Mouse (Mus musculus): ENCODE measurements around the gene Rragd. TPM values are rescaled to one million over a fixed set of nuclear protein-coding genes. Genes with fewer than 3 reads are reported as not detected.

Rragd gene
- polyA plus RNA-seq, 1 experiment, result 4.9 TPM

DNA sequence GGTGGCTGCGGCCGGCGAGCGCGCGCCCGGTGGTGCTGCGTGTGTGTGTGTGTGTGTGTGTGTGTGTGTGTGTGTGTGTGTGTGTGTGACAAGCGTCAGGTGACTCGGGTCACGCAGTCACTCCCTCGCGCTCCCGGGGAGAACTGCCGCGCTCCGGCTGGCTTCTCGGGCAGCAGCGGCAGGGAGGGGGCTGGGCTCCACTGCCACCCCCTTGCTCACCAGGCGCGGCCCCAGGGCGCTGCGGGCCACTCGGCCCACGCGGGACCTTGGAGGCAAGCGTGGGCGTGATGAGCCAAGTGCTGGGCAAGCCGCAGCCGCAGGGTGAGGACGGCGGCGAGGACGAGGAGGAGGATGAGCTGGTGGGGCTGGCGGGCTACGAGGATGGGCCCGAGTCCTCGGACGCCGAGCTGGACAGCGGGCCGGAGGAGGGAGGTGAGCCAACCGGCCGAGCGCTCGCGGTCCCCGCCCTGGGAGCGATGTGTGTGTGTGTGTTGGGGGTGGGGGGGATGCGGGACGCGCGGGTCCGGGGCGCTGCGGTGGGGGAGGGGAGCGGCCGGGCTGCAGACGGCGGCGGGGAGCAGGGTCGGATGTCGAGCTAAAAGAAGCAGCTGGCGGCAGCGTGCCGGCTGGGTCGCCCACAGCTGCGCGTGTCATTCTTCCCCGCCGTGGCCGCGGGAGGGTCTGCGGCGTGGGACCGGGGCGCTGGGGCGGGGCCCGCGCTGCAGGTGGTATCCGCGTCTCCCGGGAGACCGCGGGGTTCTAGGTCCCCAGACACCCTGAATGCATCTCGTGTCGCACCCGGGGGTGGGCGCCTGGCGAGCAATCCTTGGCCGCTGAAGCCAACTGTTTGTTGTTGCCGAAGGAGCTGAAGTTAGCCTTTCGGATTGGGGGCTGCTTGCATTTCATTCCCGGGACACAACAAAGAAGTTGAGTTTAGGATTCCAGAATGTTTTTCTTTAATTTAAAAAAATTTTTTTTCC is 629 bp downstream of the Rragd start:
- peak overlapping the region; percentile 56 for H3ac ChIP-seq (ENCODE audit: control insufficient read depth, insufficient read length, low read depth)
- H3K79me3 ChIP-seq (ENCODE audit: low read depth), result no peaks in the 10 kb centered on the region
- TF ChIP-seq MYOD1 (IDR thresholded peaks at IDR 0.05; ENCODE audit: control insufficient read depth, insufficient read length, low read depth) (peak; percentile 83), CTCF (IDR thresholded peaks at IDR 0.05; ENCODE audit: control insufficient read depth, insufficient read depth, insufficient read length) (no peak)
- no peaks in the 10 kb centered on the region for H3K27me3 ChIP-seq (ENCODE audit: control insufficient read depth, insufficient read depth, insufficient read length)
- no peaks in the 10 kb centered on the region for H3K79me2 ChIP-seq (ENCODE audit: control insufficient read depth, insufficient read depth)
- H3K36me3 ChIP-seq (ENCODE audit: control insufficient read depth, insufficient read depth), result no peaks in the 10 kb centered on the region
- peak overlapping the region; percentile 25 for H3K4me3 ChIP-seq (ENCODE audit: insufficient read depth, poor library complexity, severe bottlenecking)

DNA sequence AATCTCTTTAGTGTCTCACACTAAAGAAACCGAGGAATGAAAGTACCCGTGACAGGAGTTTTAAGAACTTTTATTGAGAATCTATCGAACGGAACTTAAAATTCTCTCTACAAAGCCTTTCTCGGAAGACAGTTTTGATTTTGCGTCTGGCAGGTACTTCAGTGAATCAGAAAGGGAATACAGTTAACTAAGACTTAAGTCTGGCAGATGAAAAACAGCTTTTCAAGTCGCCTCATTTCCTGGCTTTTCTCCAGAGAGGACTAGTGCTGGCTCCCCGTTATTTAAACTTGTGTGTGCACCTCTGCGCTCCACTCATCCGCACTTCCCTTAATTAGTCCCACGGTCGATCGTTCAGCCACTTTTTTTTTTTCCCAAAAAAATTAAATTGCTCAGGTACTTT is 1.4 kb downstream of the Rragd start:
- H3K27me3 ChIP-seq (ENCODE audit: control insufficient read depth, insufficient read depth, insufficient read length), result no peaks in the 10 kb centered on the region
- peak overlapping the region; percentile 25 for H3K4me3 ChIP-seq (ENCODE audit: insufficient read depth, poor library complexity, severe bottlenecking)
- H3K79me2 ChIP-seq (ENCODE audit: control insufficient read depth, insufficient read depth), result no peaks in the 10 kb centered on the region
- no peak overlapping the region for H3ac ChIP-seq (ENCODE audit: control insufficient read depth, insufficient read length, low read depth)
- no peaks in the 10 kb centered on the region for H3K36me3 ChIP-seq (ENCODE audit: control insufficient read depth, insufficient read depth)
- no peaks in the 10 kb centered on the region for H3K79me3 ChIP-seq (ENCODE audit: low read depth)
- TF ChIP-seq CTCF (IDR thresholded peaks at IDR 0.05; ENCODE audit: control insufficient read depth, insufficient read depth, insufficient read length) (no peak), USF1 (IDR thresholded peaks at IDR 0.05; ENCODE audit: low read depth) (no peak), MYOD1 (IDR thresholded peaks at IDR 0.05; ENCODE audit: control insufficient read depth, insufficient read length, low read depth) (no peak), FOSL1 (IDR thresholded peaks at IDR 0.05; ENCODE audit: insufficient read depth, low read length, poor library complexity, severe bottlenecking) (no peak), MAX (IDR thresholded peaks at IDR 0.05) (no peak), MYOG (IDR thresholded peaks at IDR 0.05; ENCODE audit: control insufficient read depth, extremely low read depth, insufficient read length) (no peak), CEBPB (IDR thresholded peaks at IDR 0.05; ENCODE audit: low read depth) (no peak)

DNA sequence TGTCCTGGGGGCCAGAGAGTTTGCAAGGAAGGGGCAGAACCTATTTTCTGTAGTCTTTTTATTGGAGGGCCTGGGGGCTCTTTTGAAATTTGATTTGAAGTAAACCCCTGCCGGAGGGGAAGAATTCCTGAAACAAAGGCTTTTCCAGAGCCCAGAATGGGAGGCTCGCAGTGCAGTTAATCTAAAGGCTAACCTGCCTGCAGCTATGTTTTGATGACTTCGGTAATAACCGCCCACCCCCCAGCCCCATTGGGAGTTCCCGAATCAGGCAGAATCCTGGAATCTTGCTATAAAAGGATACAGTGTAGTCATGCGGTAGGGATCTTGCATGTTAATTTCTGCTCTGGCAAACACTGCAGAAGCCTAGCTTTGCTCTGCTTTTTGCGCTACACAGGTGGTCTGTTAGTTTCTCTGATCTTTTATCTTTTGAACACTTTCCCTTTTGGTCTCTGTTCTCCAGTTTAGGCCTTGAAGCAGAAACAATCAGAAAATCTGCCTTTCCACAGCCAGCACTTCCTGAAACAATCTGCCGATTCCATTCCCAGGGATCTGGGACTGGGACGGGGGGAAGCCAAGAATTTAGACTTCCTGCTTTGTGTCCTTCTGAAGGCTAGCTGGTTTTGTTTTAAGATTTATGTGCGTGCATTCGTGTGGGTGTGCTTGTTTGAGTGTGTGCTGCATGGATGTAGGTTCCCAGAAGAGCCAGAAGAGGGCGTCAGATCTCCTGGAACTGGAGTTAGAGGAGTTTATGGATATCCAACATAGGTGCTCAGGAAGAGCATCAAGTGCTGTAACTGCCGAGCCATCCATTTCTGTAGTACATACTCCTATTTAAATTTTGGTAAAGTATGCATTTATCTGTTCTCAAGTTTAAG is 2.2 kb downstream of the Rragd start:
- Histone ChIP-seq H3K79me3 (ENCODE audit: low read depth) (no peaks in the 10 kb centered on the region), H3K4me3 (ENCODE audit: insufficient read depth, poor library complexity, severe bottlenecking) (no peak overlapping the region), H3K36me3 (ENCODE audit: control insufficient read depth, insufficient read depth) (no peaks in the 10 kb centered on the region), H3K27me3 (ENCODE audit: control insufficient read depth, insufficient read depth, insufficient read length) (no peaks in the 10 kb centered on the region), H3K79me2 (ENCODE audit: control insufficient read depth, insufficient read depth) (no peaks in the 10 kb centered on the region), H3ac (ENCODE audit: control insufficient read depth, insufficient read length, low read depth) (no peak overlapping the region)
- TF ChIP-seq FOSL1 (IDR thresholded peaks at IDR 0.05; ENCODE audit: insufficient read depth, low read length, poor library complexity, severe bottlenecking) (no peak), CTCF (IDR thresholded peaks at IDR 0.05; ENCODE audit: control insufficient read depth, insufficient read depth, insufficient read length) (no peak), MYOG (IDR thresholded peaks at IDR 0.05; ENCODE audit: control insufficient read depth, extremely low read depth, insufficient read length) (no peak), MYOD1 (IDR thresholded peaks at IDR 0.05; ENCODE audit: control insufficient read depth, insufficient read length, low read depth) (no peak), MAX (IDR thresholded peaks at IDR 0.05) (no peak), CEBPB (IDR thresholded peaks at IDR 0.05; ENCODE audit: low read depth) (no peak), USF1 (IDR thresholded peaks at IDR 0.05; ENCODE audit: low read depth) (no peak)

DNA sequence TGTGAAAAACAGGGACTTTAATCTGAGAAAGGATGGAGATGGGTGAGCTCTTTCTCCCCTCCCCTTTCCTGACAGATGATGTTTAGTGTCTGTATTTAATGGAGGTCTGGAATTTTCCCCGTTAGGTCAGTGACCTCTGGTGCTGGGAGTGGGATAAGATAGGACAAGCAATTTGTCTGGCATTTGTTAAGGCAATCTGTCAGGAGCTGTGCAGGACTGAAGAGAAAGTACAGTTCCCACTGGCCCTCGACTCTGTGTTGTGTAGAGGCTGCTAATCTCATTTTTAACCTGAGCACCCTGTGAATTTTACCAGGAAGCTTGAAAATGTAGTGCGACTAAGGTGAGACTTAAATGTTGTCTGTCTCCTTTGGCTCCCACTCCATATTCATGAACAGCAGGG is 2.8 kb downstream of the Rragd start:
- no peaks in the 10 kb centered on the region for H3K36me3 ChIP-seq (ENCODE audit: control insufficient read depth, insufficient read depth)
- H3ac ChIP-seq (ENCODE audit: control insufficient read depth, insufficient read length, low read depth), result no peak overlapping the region
- H3K4me3 ChIP-seq (ENCODE audit: insufficient read depth, poor library complexity, severe bottlenecking), result no peak overlapping the region
- no peaks in the 10 kb centered on the region for H3K27me3 ChIP-seq (ENCODE audit: control insufficient read depth, insufficient read depth, insufficient read length)
- H3K79me2 ChIP-seq (ENCODE audit: control insufficient read depth, insufficient read depth), result no peaks in the 10 kb centered on the region
- no peaks in the 10 kb centered on the region for H3K79me3 ChIP-seq (ENCODE audit: low read depth)
- TF ChIP-seq USF1 (IDR thresholded peaks at IDR 0.05; ENCODE audit: low read depth), result no peak

DNA sequence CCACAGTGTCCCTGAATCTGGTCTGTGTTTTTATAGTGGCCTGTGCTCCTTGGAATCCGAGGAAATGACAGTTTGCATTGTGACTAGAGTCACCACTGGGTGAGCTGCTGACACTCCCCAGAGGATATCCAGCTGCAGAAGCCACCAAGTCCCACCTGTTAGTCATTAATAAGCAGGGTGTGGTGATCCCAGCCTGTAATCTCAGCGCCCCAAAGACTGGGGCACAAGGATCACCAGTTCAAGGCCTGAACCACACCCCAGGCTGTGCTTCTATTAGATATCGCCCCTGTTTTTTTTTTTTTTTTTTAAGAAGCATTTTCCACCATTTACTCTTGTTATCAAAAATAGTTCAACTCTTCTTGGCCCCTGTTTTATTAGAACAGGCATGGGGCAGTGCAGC is 4.2 kb downstream of the Rragd start:
- H3K4me3 ChIP-seq (ENCODE audit: insufficient read depth, poor library complexity, severe bottlenecking), result no peak overlapping the region
- H3ac ChIP-seq (ENCODE audit: control insufficient read depth, insufficient read length, low read depth), result no peak overlapping the region
- no peaks in the 10 kb centered on the region for H3K27me3 ChIP-seq (ENCODE audit: control insufficient read depth, insufficient read depth, insufficient read length)
- TF ChIP-seq CTCF (IDR thresholded peaks at IDR 0.05; ENCODE audit: control insufficient read depth, insufficient read depth, insufficient read length), result no peak
- TF ChIP-seq MYOD1 (IDR thresholded peaks at IDR 0.05; ENCODE audit: control insufficient read depth, insufficient read length, low read depth), result peak; percentile 12
- no peaks in the 10 kb centered on the region for H3K36me3 ChIP-seq (ENCODE audit: control insufficient read depth, insufficient read depth)
- H3K79me3 ChIP-seq (ENCODE audit: low read depth), result no peaks in the 10 kb centered on the region
- no peaks in the 10 kb centered on the region for H3K79me2 ChIP-seq (ENCODE audit: control insufficient read depth, insufficient read depth)

DNA sequence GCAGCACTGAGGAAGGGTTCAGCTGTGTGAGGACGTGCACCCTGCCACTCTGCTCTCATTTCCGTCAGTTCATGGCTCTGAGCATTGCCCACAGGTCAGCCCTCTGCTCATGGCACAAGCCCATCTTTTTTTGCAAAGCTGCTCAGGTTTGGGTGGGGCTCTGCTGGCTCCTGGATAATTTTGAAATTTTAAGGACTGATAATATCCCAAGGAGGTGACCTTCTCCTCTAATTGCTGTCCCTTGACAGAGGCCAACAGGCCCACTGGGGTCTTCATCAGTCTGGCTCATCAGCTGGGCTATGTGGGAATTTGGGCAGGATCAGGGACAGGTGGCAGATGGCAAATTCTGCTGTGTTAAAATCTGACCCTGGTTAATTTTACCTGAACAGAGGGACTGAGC is 6.5 kb downstream of the Rragd start:
- TF ChIP-seq CTCF (IDR thresholded peaks at IDR 0.05; ENCODE audit: control insufficient read depth, insufficient read depth, insufficient read length) (no peak), USF1 (IDR thresholded peaks at IDR 0.05; ENCODE audit: low read depth) (no peak)
- H3K79me3 ChIP-seq (ENCODE audit: low read depth), result no peaks in the 10 kb centered on the region
- no peak overlapping the region for H3ac ChIP-seq (ENCODE audit: control insufficient read depth, insufficient read length, low read depth)
- H3K36me3 ChIP-seq (ENCODE audit: control insufficient read depth, insufficient read depth), result no peaks in the 10 kb centered on the region
- H3K27me3 ChIP-seq (ENCODE audit: control insufficient read depth, insufficient read depth, insufficient read length), result no peaks in the 10 kb centered on the region
- H3K79me2 ChIP-seq (ENCODE audit: control insufficient read depth, insufficient read depth), result no peaks in the 10 kb centered on the region
- H3K4me3 ChIP-seq (ENCODE audit: insufficient read depth, poor library complexity, severe bottlenecking), result no peak overlapping the region

Data from C2C12 (cell line).